Mouse (Mus musculus) small intestine, adult 2 months (tissue): Measurements from ENCODE around the gene Actn4.

Source experiments
- CTCF ChIP-seq: fragments of 200-500 bp; IDR thresholded peaks from 2 replicates; pipeline ENCODE4 v1.5.1; 2012; ENCODE audit warnings: low read depth, mild to moderate bottlenecking, control low read depth, inconsistent platforms, low read length, moderate library complexity, mixed read lengths; ENCODE audit not compliant: insufficient replicate concordance, insufficient read length; ENCODE audit errors: extremely low read depth
- POLR2A ChIP-seq: fragments of 200-500 bp; IDR thresholded peaks from 2 replicates; pipeline ENCODE4 v1.6.1; 2012; ENCODE audit warnings: low read depth, mild to moderate bottlenecking, control low read depth, inconsistent platforms, low read length, moderate library complexity

GRCm38 (mm10) chr7:28951764-28952163 is 10.4 kb downstream of the Actn4 start:
- no peak for TF ChIP-seq CTCF
- TF ChIP-seq POLR2A: no peak
